Mouse (Mus musculus): ENCODE measurements around the gene Ephb2.

DNA sequence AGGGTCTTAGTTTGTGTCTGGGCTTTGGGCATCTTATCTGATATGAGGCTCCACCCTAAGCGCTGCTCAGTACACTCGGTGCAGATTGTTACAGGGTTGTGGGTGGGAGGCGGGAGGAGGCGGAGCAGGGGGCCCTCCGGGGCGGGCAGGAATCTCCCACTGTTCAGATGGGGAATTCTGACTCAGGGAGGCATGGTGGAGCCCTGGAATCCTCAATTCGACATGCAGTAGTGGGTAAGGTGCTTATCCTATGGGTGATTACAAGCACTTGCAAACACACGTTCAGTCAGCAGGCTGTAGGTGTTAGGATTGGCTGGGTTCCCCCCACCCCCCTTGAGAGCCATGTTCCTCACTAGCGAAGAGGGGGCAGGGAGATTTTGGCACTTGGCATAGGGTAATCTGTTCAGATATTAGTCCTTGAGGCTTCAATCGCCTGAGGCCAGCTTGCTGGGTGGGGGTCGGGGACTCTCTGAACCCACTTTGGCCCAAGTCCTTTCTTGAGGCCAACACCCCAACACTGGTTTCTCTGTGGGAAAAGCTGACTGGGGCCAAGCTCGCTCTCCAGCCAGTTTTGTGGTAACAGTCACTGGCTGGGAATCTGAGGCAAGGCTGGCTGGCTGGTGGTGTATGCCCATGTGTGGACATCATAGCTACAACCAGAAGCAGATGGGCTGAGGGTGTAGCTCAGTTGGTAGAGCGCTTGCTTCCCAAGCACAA is 186.2 kb downstream of the Ephb2 start:
- TF ChIP-seq POLR2A (IDR thresholded peaks at IDR 0.05; ENCODE audit: low read depth, low read length) (no peak), CTCF (conservative IDR thresholded peaks at IDR 0.05; ENCODE audit: insufficient read depth, insufficient read length, low read depth, low read length) (no peak)
